Mouse (Mus musculus) hindbrain, embryonic 11.5 days (tissue): ENCODE data around the gene 1700028P14Rik. TPM values are rescaled to one million over a fixed set of nuclear protein-coding genes. Genes with fewer than 3 reads are reported as not detected.
"Not testable (repeated sequence)": the region's sequence is repeated elsewhere in the genome, so short reads cannot be mapped to it uniquely, and the experiment has no call there.

ENCODE experiments used
- ATAC-seq: fragments of 200-750 bp; cut with Nextera tagmentation; 2 replicates; pipeline ENCODE4 v1.8.0; 2017; ENCODE audit warnings: mild to moderate bottlenecking, moderate TSS enrichment, moderate library complexity; ENCODE audit not compliant: low FRiP score
- DNase-seq: peaks from one replicate; pipeline ENCODE4 v3.0.0-alpha.2; 2015; ENCODE audit warnings: low spot score
- H3K27ac ChIP-seq: fragments of 300-500 bp; sonication (generic); 2 replicates; pipeline ENCODE4 v1.5.1; 2014; ENCODE audit warnings: mild to moderate bottlenecking, low read depth, low read length
- H3K27me3 ChIP-seq: fragments of 300-500 bp; sonication (generic); 2 replicates; pipeline ENCODE4 v1.6.1; 2014; ENCODE audit warnings: mild to moderate bottlenecking, low read length, moderate library complexity, mixed read lengths; ENCODE audit not compliant: control insufficient read depth, insufficient read depth
- H3K36me3 ChIP-seq: fragments of 300-500 bp; sonication (generic); 2 replicates; pipeline ENCODE4 v1.6.1; 2014; ENCODE audit warnings: mild to moderate bottlenecking, low read length, moderate library complexity, mixed read lengths; ENCODE audit not compliant: control insufficient read depth, insufficient read depth
- H3K4me1 ChIP-seq: fragments of 300-500 bp; sonication (generic); replicated peaks from 2 replicates; pipeline ENCODE4 v1.6.1; 2014; ENCODE audit warnings: low read length, mixed read lengths; ENCODE audit not compliant: control insufficient read depth, insufficient read depth
- H3K4me2 ChIP-seq: fragments of 300-500 bp; sonication (generic); replicated peaks from 2 replicates; pipeline ENCODE4 v1.6.1; 2014; ENCODE audit warnings: mild to moderate bottlenecking, low read depth, low read length
- H3K4me3 ChIP-seq: fragments of 300-500 bp; sonication (generic); 2 replicates; pipeline ENCODE4 v1.5.1; 2014; ENCODE audit warnings: low read depth, low read length
- H3K9ac ChIP-seq: fragments of 300-500 bp; sonication (generic); 2 replicates; pipeline ENCODE4 v1.6.1; 2014; ENCODE audit warnings: low read depth, low read length
- H3K9me3 ChIP-seq: fragments of 300-500 bp; sonication (generic); 2 replicates; pipeline ENCODE4 v1.6.1; 2016; ENCODE audit warnings: low read length; ENCODE audit not compliant: control insufficient read depth
- WGBS: fragments of 180-500 bp; shearing (Covaris S2); extraction: QIAGEN DNeasy Blood & Tissue Kit; methylation state at CpG from one replicate; pipeline ENCODE4 v1.1.7; 2014; 5-methylcytosine and 5-hydroxymethylcytosine counted together
- polyA plus RNA-seq: library from polyadenylated mRNA; unstranded; fragments of >200 nt; fragmentation: Nextera tagmentation; extraction: Ambion mirVana; gene quantifications from 2 replicates; pipeline ENCODE4 v1.2.1, GENCODE M21; 2014

Gene 1700028P14Rik
- polyA plus RNA-seq, result 1.2 and 2.0 TPM in 2 replicates

DNA sequence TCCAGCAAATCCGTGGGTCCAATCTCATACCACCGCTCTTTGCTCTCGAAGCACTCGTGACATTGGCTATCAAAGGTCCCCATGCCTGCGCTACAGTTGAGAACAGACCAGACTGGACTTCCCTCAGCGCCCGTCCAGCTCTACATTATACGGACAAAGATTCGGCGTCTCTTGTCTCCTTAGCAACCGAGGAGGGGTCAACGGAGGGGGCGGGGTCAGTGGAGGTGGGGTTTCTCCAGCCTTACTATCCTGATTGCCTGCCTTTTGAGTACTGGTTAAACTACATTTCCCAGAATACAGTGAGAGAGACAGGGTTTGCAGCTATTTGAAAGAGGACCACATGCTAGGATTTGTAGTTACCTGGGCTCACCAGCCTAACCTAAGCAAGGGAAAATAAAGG is at the start of gene 1700028P14Rik:
Gene 1700028P14Rik (minus strand): TSS at position 169 of the 400 bp plus-strand sequence.
- WGBS, result 6% methylated on average over 13 of the region's 13 CpGs
- no peak within 1 kb of the TSS for H3K4me3 ChIP-seq
- H3K9me3 ChIP-seq, result no peaks in the 10 kb centered on the region
- ATAC-seq (peak; percentile 87), DNase-seq (peak; percentile 79)
- H3K4me1 ChIP-seq, result no peaks in the 10 kb centered on the region
- no peaks in the 10 kb centered on the region for H3K36me3 ChIP-seq
- H3K27me3 ChIP-seq, result no peaks in the 10 kb centered on the region
- peak within 1 kb of the TSS; percentile 32 for H3K4me2 ChIP-seq
- no peak within 1 kb of the TSS for H3K9ac ChIP-seq
- no peak within 1 kb of the TSS for H3K27ac ChIP-seq

DNA sequence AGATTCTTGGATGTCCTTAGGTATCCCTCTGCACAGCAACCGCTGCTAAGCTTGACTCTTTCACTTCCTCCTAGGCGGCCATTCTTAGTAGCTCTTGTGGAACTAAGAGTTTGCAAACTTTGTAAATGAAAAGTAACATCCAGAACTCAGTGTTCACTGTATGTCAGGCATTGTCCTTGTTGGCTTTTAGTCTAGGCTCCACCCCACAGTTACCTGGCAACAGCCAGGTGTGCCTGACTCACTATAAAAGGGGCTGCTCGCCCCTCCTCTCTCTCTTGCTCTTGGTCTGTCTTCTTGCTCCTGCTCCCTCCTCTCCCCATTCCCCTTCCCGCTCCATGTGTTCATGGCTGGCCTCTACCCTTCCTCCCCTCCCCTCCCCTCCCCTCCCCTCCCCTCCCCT is 46.5 kb upstream of the 1700028P14Rik start:
- Histone ChIP-seq H3K27ac (no peak overlapping the region), H3K27me3 (no peaks in the 10 kb centered on the region), H3K9me3 (no peaks in the 10 kb centered on the region), H3K4me2 (no peak overlapping the region), H3K36me3 (0 out of 2 replicates have a peak, but pooled peaks cover 5% of the 10 kb centered on the region), H3K4me1 (no peaks in the 10 kb centered on the region), H3K4me3 (no peak overlapping the region), H3K9ac (no peak overlapping the region)
- ATAC-seq, result no peak
- WGBS, result 97% methylated on average over 4 of the region's 4 CpGs
- DNase-seq, result no peak

DNA sequence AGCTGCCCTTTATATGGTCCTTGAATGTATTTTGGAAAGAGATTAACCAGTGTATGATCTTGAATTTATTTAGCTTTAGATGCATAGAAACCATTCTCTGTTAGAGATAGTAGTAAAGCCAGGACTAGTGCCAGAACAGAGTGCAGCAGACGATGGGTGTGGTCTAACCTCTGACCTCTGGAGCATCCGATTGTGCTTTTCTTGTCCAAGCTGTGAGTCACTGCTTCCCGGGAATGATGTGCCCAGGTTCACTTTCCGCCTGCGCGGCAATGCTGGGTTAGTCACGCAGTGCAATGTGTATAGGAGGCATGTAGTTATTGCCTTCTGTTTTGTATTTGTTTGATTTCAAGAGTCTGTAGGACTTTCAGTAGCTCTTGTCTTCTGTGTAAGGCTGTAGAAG is 45.8 kb upstream of the 1700028P14Rik start:
- Histone ChIP-seq H3K4me1 (no peaks in the 10 kb centered on the region), H3K27ac (no peak overlapping the region), H3K9ac (no peak overlapping the region), H3K36me3 (0 out of 2 replicates have a peak, but pooled peaks cover 5% of the 10 kb centered on the region), H3K9me3 (no peaks in the 10 kb centered on the region), H3K4me2 (no peak overlapping the region), H3K27me3 (no peaks in the 10 kb centered on the region), H3K4me3 (no peak overlapping the region)
- DNase-seq, result no peak
- WGBS, result 82% methylated on average over 7 of the region's 7 CpGs
- no peak for ATAC-seq

DNA sequence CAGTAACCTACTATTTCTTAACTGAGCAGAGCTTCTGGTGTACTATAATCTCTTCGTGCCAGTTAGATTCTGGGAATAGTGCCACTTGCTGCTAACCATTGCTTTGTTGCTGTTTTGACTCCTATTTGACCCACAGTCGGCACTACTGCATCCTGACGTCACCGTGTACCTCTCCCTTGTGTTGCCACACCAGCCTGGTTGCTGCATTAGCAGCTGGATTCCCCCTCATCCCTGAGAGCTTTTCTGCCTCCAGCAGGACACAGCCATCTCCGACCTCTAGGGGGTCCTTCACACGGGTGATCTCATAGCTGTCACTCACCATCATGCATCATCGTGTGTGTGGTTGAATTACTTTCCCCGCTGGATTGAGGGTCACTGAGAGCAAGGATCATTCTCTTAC is 45.2 kb upstream of the 1700028P14Rik start:
- ATAC-seq (0 out of 2 replicates have a peak, but pooled peaks have one; percentile 25), DNase-seq (no peak)
- Histone ChIP-seq H3K4me3 (no peak overlapping the region), H3K36me3 (0 out of 2 replicates have a peak, but pooled peaks cover 5% of the 10 kb centered on the region), H3K9me3 (no peaks in the 10 kb centered on the region), H3K27ac (no peak overlapping the region), H3K9ac (no peak overlapping the region), H3K4me1 (no peaks in the 10 kb centered on the region), H3K27me3 (no peaks in the 10 kb centered on the region), H3K4me2 (no peak overlapping the region)
- 78% methylated on average over 8 of the region's 8 CpGs for WGBS

DNA sequence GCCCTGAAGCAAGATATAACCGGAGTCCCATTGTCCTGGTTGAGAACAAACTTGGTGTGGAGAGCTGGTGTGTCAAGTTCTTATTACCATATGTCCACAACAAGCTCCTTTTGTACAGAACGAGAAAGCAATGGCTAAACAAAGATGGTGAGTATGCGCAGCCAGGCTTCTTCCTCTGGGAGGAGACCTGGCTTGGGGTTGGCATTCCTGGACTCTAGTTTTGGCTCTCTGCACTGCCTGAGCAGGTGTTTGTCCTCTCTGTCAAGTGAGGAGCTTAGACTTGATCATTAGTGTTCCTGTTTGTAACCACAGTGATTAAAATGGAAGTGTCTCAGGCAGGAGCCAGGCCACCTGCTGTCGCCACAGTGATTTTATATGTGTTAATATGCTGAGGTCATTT is 41.7 kb upstream of the 1700028P14Rik start:
- H3K9me3 ChIP-seq, result no peaks in the 10 kb centered on the region
- no peak for ATAC-seq
- no peaks in the 10 kb centered on the region for H3K27me3 ChIP-seq
- H3K4me3 ChIP-seq, result no peak overlapping the region
- H3K4me2 ChIP-seq, result no peak overlapping the region
- H3K4me1 ChIP-seq, result no peaks in the 10 kb centered on the region
- H3K27ac ChIP-seq, result no peak overlapping the region
- no peak for DNase-seq
- 82% methylated on average over 4 of the region's 4 CpGs for WGBS
- H3K9ac ChIP-seq, result no peak overlapping the region
- H3K36me3 ChIP-seq, result 0 out of 2 replicates have a peak, but pooled peaks cover 5% of the 10 kb centered on the region

DNA sequence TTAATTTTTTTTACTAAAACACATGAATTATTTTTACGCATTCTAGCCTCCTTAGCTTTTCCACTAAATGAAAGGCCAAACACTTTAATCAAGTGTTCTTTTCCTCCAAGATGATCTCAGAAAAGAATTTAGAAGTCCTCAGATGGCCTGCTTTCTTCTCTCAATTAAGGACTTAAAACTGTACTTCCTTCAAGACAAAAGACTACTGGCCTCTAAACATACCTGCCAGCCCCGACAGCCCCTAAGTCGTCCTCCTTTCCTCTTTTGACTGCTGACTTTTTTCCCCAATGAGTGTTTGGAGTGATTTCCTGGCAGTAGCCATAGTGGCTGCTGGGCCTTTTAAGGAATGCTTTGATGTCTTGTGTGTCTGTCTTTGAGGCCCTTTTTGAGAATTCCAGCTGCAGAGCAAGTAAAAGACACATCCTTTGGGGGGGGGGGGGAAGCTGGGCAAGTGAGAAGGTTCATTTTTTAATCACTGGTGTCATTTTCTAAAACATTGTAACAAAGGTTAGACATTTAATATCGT is 35.9 kb upstream of the 1700028P14Rik start:
- Histone ChIP-seq H3K9ac (peak overlapping the region; percentile 27; the same call in 1 of the 2 replicates), H3K4me3 (peak overlapping the region; percentile 24), H3K4me2 (peak overlapping the region; percentile 44), H3K27me3 (no peaks in the 10 kb centered on the region), H3K4me1 (no peaks in the 10 kb centered on the region), H3K9me3 (no peaks in the 10 kb centered on the region), H3K36me3 (no peaks in the 10 kb centered on the region), H3K27ac (no peak overlapping the region)
- DNase-seq (peak; percentile 49), ATAC-seq (no peak)
- 10% methylated on average over 4 of the region's 4 CpGs for WGBS

DNA sequence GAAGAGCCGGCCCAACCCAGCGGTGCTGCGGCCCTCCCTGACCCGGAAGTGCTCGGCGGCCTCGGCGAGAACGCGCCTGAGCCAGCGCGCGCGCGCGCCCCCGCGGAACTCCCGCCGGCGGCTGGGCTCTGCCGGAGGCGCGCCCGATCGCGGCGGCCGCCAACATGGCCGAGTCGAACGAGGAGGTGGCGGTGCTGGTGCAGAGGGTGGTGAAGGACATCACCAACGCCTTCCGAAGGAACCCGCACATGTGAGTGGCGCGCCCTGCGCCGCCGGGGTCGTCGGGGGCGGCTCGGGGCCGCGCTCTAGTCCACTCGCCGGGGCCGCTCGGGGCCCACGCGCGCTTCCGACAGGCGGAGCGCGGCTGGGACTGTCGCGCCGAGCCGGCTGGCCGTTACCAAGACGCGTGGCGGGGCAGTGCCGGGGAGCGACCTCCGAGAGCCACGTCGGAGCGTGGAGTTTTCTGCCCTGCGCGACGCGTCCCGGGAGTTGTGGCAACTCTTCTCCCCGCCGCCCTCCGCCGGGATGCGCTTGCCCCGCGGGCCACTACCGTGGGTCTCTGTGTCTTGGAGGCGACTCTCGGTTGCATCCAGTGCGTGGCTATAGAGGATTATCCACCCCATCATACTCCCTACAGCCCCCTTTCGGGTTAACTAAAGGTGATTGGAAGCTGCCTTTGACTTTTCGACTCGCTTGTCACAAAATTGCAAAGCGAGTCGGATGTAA is 34.8 kb upstream of the 1700028P14Rik start, which contains the start of gene Ptar1:
Gene Ptar1 (plus strand): TSS at position 134 of the 726 bp plus-strand sequence.
- Histone ChIP-seq H3K4me3 (peak within 1 kb of the TSS; percentile 82), H3K9me3 (no peaks in the 10 kb centered on the region), H3K27ac (peak within 1 kb of the TSS; percentile 92), H3K36me3 (no peaks in the 10 kb centered on the region), H3K9ac (peak within 1 kb of the TSS; percentile 95), H3K4me1 (no peaks in the 10 kb centered on the region), H3K4me2 (peak within 1 kb of the TSS; percentile 50), H3K27me3 (no peaks in the 10 kb centered on the region)
- ATAC-seq (peak; percentile 93), DNase-seq (peak; percentile 97)
- WGBS, result under 1% methylated on average over 75 of the region's 93 CpGs

DNA sequence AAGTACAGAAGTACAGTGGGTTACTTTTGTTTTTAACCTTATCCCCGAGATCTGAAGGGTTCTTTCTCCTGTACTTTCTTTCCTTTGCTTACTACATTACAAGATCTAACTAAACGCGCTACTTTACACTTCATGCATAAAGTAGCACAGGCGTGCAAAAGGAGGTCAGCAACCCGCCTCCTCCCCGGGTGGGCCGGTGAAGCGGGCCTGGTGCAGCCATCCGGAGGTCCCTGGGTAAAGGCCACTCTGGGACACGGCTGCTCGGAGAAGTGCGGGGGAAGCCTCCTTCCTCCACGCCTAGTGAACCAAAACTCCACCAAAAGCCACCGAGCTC is 34.3 kb upstream of the 1700028P14Rik start:
- Histone ChIP-seq H3K4me3 (peak overlapping the region; percentile 82), H3K27ac (peak overlapping the region; percentile 92), H3K27me3 (no peaks in the 10 kb centered on the region), H3K9me3 (no peaks in the 10 kb centered on the region), H3K4me1 (no peaks in the 10 kb centered on the region), H3K36me3 (no peaks in the 10 kb centered on the region), H3K9ac (peak overlapping the region; percentile 95), H3K4me2 (peak overlapping the region; percentile 50)
- WGBS, result under 1% methylated on average over 14 of the region's 14 CpGs
- no peak for ATAC-seq
- no peak for DNase-seq

DNA sequence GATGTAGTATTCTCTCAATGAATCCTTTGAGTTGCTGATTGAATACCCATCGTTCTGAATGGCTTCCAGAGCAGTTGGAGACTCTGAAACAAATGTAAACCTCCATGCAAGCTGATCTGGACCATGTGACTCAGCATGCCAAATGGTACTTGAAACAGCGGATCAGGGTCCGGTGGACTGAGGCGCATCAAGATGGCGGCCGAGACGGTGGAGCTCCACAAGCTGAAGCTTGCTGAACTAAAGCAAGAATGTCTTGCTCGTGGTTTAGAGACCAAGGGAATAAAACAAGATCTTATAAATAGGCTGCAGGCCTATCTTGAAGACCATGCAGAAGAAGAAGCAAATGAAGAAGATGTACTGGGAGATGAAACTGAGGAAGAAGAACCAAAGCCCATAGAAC is 23.0 kb upstream of the 1700028P14Rik start:
- not testable (repeated sequence) for ATAC-seq, H3K9me3 ChIP-seq
- WGBS, result 93% methylated on average over 8 of the region's 8 CpGs

More for the DNA sequence above, 23.0 kb upstream of the 1700028P14Rik start:
- H3K27ac ChIP-seq, H3K4me2 ChIP-seq, H3K4me1 ChIP-seq, H3K9ac ChIP-seq, H3K27me3 ChIP-seq, H3K4me3 ChIP-seq, DNase-seq, H3K36me3 ChIP-seq: not testable (repeated sequence)
